Mouse (Mus musculus): ENCODE results near the gene Itpk1. TPM values are rescaled to one million over a fixed set of nuclear protein-coding genes. Genes with fewer than 3 reads are reported as not detected.

Gene Itpk1
- polyA plus RNA-seq, 1 experiment from 2014 or later: 26.1 TPM

GRCm38 (mm10) chr12:102521777-102522319, 182.9 kb downstream of the Itpk1 start:
- no peak for DNase-seq (ENCODE audit: low spot score)
- H3K9me3 ChIP-seq (ENCODE audit: control insufficient read depth, low read length): no peaks in the 10 kb centered on the region
- no peak for ATAC-seq (ENCODE audit: insufficient read depth, low FRiP score, low TSS enrichment)
- no peaks in the 10 kb centered on the region for H3K36me3 ChIP-seq (ENCODE audit: control insufficient read depth, insufficient read depth, low read length)
- no peaks in the 10 kb centered on the region for H3K4me1 ChIP-seq (ENCODE audit: control insufficient read depth, insufficient read depth, low read length)
- 55% methylated on average over 13 of the region's 13 CpGs for WGBS
- no peak overlapping the region for H3K4me2 ChIP-seq (ENCODE audit: low read depth)
- no peaks in the 10 kb centered on the region for H3K27me3 ChIP-seq (ENCODE audit: control insufficient read depth, insufficient read depth, low read length)
- H3K9ac ChIP-seq (ENCODE audit: low read length): no peak overlapping the region
- H3K27ac ChIP-seq (ENCODE audit: low read depth, low read length): no peak overlapping the region
- no peak overlapping the region for H3K4me3 ChIP-seq (ENCODE audit: low read depth, low read length)

- Histone ChIP-seq H3K9ac (ENCODE audit: low read length) (no peak overlapping the region), H3K27ac (ENCODE audit: low read depth, low read length) (no peak overlapping the region), H3K4me3 (ENCODE audit: low read depth, low read length) (no peak overlapping the region), H3K36me3 (ENCODE audit: control insufficient read depth, insufficient read depth, low read length) (no peaks in the 10 kb centered on the region), H3K4me1 (ENCODE audit: control insufficient read depth, insufficient read depth, low read length) (no peaks in the 10 kb centered on the region), H3K4me2 (ENCODE audit: low read depth) (no peak overlapping the region), H3K9me3 (ENCODE audit: control insufficient read depth, low read length) (no peaks in the 10 kb centered on the region), H3K27me3 (ENCODE audit: control insufficient read depth, insufficient read depth, low read length) (no peaks in the 10 kb centered on the region)
- ATAC-seq (ENCODE audit: insufficient read depth, low FRiP score, low TSS enrichment) (no peak), DNase-seq (ENCODE audit: low spot score) (no peak)
- 91% methylated on average over 12 of the region's 12 CpGs for WGBS
These were observed 184.6 kb downstream of the Itpk1 start for GRCm38 (mm10) chr12:102519929-102520720.

MicroRNAs within 50 kb of the gene (microRNA counts, 519-probe panel; counts per million panel counts)
- microRNA mmu-miR-1936: 171 counts per million, percentile 57 among the panel's probes with 10 or more counts

Small RNA genes within 50 kb of the gene (microRNA-seq; reads per million reads assigned to microRNA genes)
- gene Mir1936: not detected

Other genes with a start within 250 kb of the Itpk1 start
- 33.1 and 33.6 TPM in 2 replicates for gene Golga5, start 235.8 kb downstream of the Itpk1 start, polyA plus RNA-seq (2014; fragmentation: Nextera tagmentation; extraction: Ambion mirVana)
- gene Chga, start 150.0 kb downstream of the Itpk1 start, polyA plus RNA-seq (2014; fragmentation: Nextera tagmentation; extraction: Ambion mirVana): 26.4 and 29.0 TPM in 2 replicates
- 44.8 and 46.0 TPM in 2 replicates for gene Moap1, start 38.7 kb upstream of the Itpk1 start, polyA plus RNA-seq (2014; fragmentation: Nextera tagmentation; extraction: Ambion mirVana)
- 11.6 and 11.7 TPM in 2 replicates for gene Tmem251, start 38.8 kb upstream of the Itpk1 start, polyA plus RNA-seq (2014; fragmentation: Nextera tagmentation; extraction: Ambion mirVana)
- not detected in 2 replicates for gene Gm28051, start 52.8 kb upstream of the Itpk1 start, polyA plus RNA-seq (2014; fragmentation: Nextera tagmentation; extraction: Ambion mirVana)
- 37.8 and 41.2 TPM in 2 replicates for gene Gon7, start 52.9 kb upstream of the Itpk1 start, polyA plus RNA-seq (2014; fragmentation: Nextera tagmentation; extraction: Ambion mirVana)
- 68.4 and 69.4 TPM in 2 replicates for gene Ubr7, start 53.0 kb upstream of the Itpk1 start, polyA plus RNA-seq (2014; fragmentation: Nextera tagmentation; extraction: Ambion mirVana)
- 32.8 and 33.4 TPM in 2 replicates for gene Gm20604, start 53.7 kb upstream of the Itpk1 start, polyA plus RNA-seq (2014; fragmentation: Nextera tagmentation; extraction: Ambion mirVana)
- 20.1 and 20.2 TPM in 2 replicates for gene Btbd7, start 173.5 kb upstream of the Itpk1 start, polyA plus RNA-seq (2014; fragmentation: Nextera tagmentation; extraction: Ambion mirVana)
- not detected in 2 replicates for gene Cox8c, start 194.4 kb upstream of the Itpk1 start, polyA plus RNA-seq (2014; fragmentation: Nextera tagmentation; extraction: Ambion mirVana)
- 2.5 and 3.4 TPM in 2 replicates for gene Unc79, start 243.9 kb upstream of the Itpk1 start, polyA plus RNA-seq (2014; fragmentation: Nextera tagmentation; extraction: Ambion mirVana)